Mouse (Mus musculus): Measurements from ENCODE around the gene Rps18. TPM values are rescaled to one million over a fixed set of nuclear protein-coding genes. Genes with fewer than 3 reads are reported as not detected.
"Not testable (repeated sequence)": the region's sequence is repeated elsewhere in the genome, so short reads cannot be mapped to it uniquely, and the experiment has no call there.

The Rps18 gene
- polyA plus RNA-seq, 1 experiment from 2014 or later = 2,014 TPM

DNA sequence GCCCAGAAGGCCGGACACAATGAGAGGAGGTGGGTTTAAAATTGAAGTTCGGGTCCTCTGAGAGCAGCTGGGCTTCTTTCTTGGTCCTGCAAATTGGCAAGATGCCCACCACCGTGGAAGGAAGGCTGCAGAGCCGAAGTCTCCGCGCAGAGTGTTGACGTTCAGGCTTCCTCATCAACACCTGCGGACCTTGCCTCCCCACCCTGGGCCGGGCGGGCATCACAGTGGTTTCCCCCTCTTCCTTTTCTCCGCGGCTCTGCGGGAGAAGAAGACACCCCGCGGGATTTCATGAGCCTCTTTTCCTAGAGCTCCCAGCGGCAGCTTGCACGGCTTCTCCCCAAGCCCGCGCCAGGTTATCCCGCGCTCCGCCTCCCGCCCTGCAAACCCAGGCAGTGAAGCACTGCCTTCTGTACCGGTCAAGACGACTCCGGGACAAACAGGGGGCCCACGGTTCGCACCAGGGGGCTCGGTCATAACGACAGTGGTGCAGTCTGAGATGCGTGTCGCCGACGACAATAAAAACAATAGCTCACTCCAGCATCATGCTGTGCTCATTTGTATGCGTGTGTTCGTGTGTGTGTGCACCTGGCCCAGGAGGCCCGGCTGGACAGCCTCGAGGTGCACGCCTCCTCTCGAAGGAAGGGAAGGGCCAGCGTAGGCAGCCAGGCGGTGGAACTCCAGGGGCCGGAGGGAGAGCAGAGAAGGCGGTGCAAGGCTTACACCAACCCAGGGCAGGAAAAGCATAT, 47.3 kb downstream of the Rps18 start:
- Histone ChIP-seq H3K9ac (ENCODE audit: low read depth, low read length) (peak overlapping the region; percentile 73), H3K4me3 (ENCODE audit: low read length) (peak overlapping the region; percentile 80), H3K4me1 (ENCODE audit: control insufficient read depth, insufficient read depth, low read length) (peaks cover 17% of the 10 kb centered on the region), H3K27ac (ENCODE audit: low read depth, low read length) (peak overlapping the region; percentile 89), H3K27me3 (ENCODE audit: control insufficient read depth, insufficient read depth, low read length) (no peaks in the 10 kb centered on the region), H3K9me3 (ENCODE audit: control insufficient read depth, low read length) (no peaks in the 10 kb centered on the region), H3K36me3 (ENCODE audit: control insufficient read depth, insufficient read depth, low read length) (peaks cover 26% of the 10 kb centered on the region), H3K4me2 (replicated peaks; ENCODE audit: low read depth, low read length) (peak overlapping the region; percentile 99)
- under 1% methylated on average over 43 of the region's 44 CpGs for WGBS
- peak; percentile 59; the same call in 1 of the 2 replicates for ATAC-seq (ENCODE audit: low FRiP score, low TSS enrichment)

DNA sequence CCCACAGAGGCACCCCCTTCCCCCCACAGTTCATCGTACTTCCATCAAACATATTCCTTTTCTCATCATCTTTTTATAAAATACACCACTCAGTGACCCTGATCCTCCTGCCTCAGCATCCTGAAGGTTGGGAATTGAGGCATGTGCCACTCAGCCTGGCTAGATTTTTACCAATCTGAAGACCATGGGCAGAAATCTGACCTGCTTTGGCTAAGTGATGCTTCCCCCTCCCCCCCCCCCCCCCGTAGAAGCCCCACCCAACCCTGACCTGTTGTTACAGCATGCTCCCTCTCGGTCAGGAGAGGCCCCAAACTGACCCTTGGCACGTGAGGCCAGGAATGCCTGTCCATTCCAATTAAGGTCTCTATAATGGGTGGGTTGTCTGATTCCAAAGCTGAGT, 51.0 kb downstream of the Rps18 start, which contains the start of gene Platr17:
Gene Platr17 (plus strand): TSS at position 301 of the 400 bp plus-strand sequence.
- not testable (repeated sequence) for H3K9me3 ChIP-seq (ENCODE audit: control insufficient read depth, low read length); H3K36me3 ChIP-seq (ENCODE audit: control insufficient read depth, insufficient read depth, low read length); H3K9ac ChIP-seq (ENCODE audit: low read depth, low read length); H3K27me3 ChIP-seq (ENCODE audit: control insufficient read depth, insufficient read depth, low read length); ATAC-seq (ENCODE audit: low FRiP score, low TSS enrichment); H3K4me3 ChIP-seq (ENCODE audit: low read length); H3K27ac ChIP-seq (ENCODE audit: low read depth, low read length); H3K4me2 ChIP-seq (replicated peaks; ENCODE audit: low read depth, low read length); H3K4me1 ChIP-seq (ENCODE audit: control insufficient read depth, insufficient read depth, low read length)
- 24% methylated on average over 4 of the region's 4 CpGs for WGBS

DNA sequence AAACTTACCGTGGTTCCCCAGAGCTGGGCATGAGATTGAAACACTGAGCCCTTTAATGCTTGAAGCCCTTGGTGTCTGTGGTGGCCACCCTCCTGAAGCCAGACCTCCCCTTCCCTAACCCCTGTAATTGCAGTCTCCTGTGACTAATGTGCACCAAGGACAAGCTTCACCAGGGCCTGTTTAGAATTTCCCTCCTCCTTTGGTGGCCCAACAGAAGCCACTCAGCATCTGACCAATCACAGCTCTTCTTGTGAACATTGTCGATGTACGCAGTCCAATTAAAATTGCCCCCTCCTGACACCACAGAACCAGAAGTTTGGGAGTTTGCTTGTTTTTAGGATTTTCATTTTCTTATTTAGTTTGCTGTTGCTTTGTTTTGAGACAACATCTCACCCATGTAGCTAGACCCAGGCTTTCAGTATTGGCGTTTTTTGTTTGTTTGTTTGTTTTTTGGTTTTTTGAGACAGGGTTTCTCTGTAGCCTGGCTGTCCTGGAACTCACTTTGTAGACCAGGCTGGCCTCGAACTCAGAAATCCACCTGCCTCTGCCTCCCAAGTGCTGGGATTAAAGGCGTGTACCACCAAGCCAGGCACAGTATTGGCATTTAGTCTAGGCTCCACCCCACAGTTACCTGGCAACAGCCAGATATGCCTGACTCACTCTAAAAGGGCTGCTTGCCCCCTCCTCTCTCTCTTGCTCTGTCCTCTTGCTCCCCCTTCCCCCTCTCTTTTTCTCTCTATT, 51.7 kb downstream of the Rps18 start:
- ATAC-seq (ENCODE audit: low FRiP score, low TSS enrichment); H3K9ac ChIP-seq (ENCODE audit: low read depth, low read length); H3K4me1 ChIP-seq (ENCODE audit: control insufficient read depth, insufficient read depth, low read length); H3K9me3 ChIP-seq (ENCODE audit: control insufficient read depth, low read length); H3K4me3 ChIP-seq (ENCODE audit: low read length); H3K27ac ChIP-seq (ENCODE audit: low read depth, low read length); H3K36me3 ChIP-seq (ENCODE audit: control insufficient read depth, insufficient read depth, low read length); H3K4me2 ChIP-seq (replicated peaks; ENCODE audit: low read depth, low read length); H3K27me3 ChIP-seq (ENCODE audit: control insufficient read depth, insufficient read depth, low read length): not testable (repeated sequence)
- WGBS = 71% methylated on average over 6 of the region's 6 CpGs

DNA sequence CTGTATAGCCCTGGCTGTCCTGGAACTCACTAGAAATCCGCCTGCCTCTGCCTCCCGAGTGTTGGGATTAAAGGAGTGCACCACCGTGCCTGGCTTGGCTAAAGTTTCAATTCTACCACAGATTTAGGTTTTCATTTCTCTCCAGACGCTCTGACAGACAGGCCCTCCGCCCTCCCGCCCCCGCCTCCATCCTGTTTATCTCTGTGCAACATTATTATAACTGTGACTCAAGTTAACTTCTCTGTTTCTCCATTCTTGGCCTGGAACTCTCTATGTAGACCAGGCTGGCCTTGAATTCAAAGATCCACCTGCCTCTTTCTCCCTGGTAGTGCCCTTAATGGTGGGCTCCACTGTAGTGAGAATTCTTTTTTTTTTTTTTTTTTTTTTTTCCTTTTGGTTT, 53.3 kb downstream of the Rps18 start:
- no peak for ATAC-seq (ENCODE audit: low FRiP score, low TSS enrichment)
- WGBS = 75% methylated on average over 7 of the region's 7 CpGs
- no peaks in the 10 kb centered on the region for H3K36me3 ChIP-seq (ENCODE audit: control insufficient read depth, insufficient read depth, low read length)
- no peak overlapping the region for H3K4me2 ChIP-seq (replicated peaks; ENCODE audit: low read depth, low read length)
- H3K9me3 ChIP-seq (ENCODE audit: control insufficient read depth, low read length) = no peaks in the 10 kb centered on the region
- no peaks in the 10 kb centered on the region for H3K27me3 ChIP-seq (ENCODE audit: control insufficient read depth, insufficient read depth, low read length)
- H3K4me1 ChIP-seq (ENCODE audit: control insufficient read depth, insufficient read depth, low read length) = no peaks in the 10 kb centered on the region
- no peak overlapping the region for H3K9ac ChIP-seq (ENCODE audit: low read depth, low read length)
- H3K4me3 ChIP-seq (ENCODE audit: low read length) = no peak overlapping the region
- H3K27ac ChIP-seq (ENCODE audit: low read depth, low read length) = no peak overlapping the region

DNA sequence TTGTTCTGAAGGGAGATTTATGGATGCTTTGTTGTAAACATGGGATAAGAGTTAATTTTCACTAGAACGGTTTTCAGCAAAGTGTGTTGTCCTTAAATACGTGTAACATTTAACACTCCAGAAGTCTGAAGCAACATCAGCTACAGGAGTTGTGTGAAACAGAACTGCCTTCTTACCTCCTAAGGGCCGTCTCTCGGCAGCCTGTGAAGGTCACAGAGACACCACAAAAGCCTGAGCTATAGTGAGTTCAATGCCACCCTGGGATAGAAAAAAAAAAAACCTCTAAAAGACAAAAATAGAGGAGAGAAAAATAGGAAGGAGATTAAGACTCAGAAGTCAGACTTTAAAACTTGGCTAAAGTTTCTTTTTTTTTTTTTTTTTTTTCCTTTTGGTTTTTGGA, 53.7 kb downstream of the Rps18 start:
- H3K9me3 ChIP-seq (ENCODE audit: control insufficient read depth, low read length) = no peaks in the 10 kb centered on the region
- H3K4me2 ChIP-seq (replicated peaks; ENCODE audit: low read depth, low read length) = no peak overlapping the region
- ATAC-seq (ENCODE audit: low FRiP score, low TSS enrichment) = no peak
- H3K27ac ChIP-seq (ENCODE audit: low read depth, low read length) = no peak overlapping the region
- no peak overlapping the region for H3K9ac ChIP-seq (ENCODE audit: low read depth, low read length)
- 20% methylated on average over 4 of the region's 4 CpGs for WGBS
- no peaks in the 10 kb centered on the region for H3K36me3 ChIP-seq (ENCODE audit: control insufficient read depth, insufficient read depth, low read length)
- no peaks in the 10 kb centered on the region for H3K4me1 ChIP-seq (ENCODE audit: control insufficient read depth, insufficient read depth, low read length)
- H3K4me3 ChIP-seq (ENCODE audit: low read length) = no peak overlapping the region
- H3K27me3 ChIP-seq (ENCODE audit: control insufficient read depth, insufficient read depth, low read length) = no peaks in the 10 kb centered on the region

Other genes starting within 250 kb of the Rps18 start
- 31.2 and 46.1 TPM in 2 replicates for gene March2, start 237.3 kb downstream of the Rps18 start, polyA plus RNA-seq (2014; fragmentation: Nextera tagmentation; extraction: Ambion mirVana)
- 217 and 269 TPM in 2 replicates for gene Rab11b, start 195.5 kb downstream of the Rps18 start, polyA plus RNA-seq (2014; fragmentation: Nextera tagmentation; extraction: Ambion mirVana)
- 18.4 and 19.4 TPM in 2 replicates for gene Angptl4, start 174.2 kb downstream of the Rps18 start, polyA plus RNA-seq (2014; fragmentation: Nextera tagmentation; extraction: Ambion mirVana)
- gene Kank3, start 145.5 kb downstream of the Rps18 start, polyA plus RNA-seq (2014; fragmentation: Nextera tagmentation; extraction: Ambion mirVana) = 49.9 and 52.1 TPM in 2 replicates
- gene Rps28, start 131.4 kb downstream of the Rps18 start, polyA plus RNA-seq (2014; fragmentation: Nextera tagmentation; extraction: Ambion mirVana) = 1,210 and 1,489 TPM in 2 replicates
- gene Ndufa7, start 131.4 kb downstream of the Rps18 start, polyA plus RNA-seq (2014; fragmentation: Nextera tagmentation; extraction: Ambion mirVana) = 504 and 675 TPM in 2 replicates
- 111 and 121 TPM in 2 replicates for gene Cd320, start 112.9 kb downstream of the Rps18 start, polyA plus RNA-seq (2014; fragmentation: Nextera tagmentation; extraction: Ambion mirVana)
- gene Gm7029, start 82.2 kb downstream of the Rps18 start, polyA plus RNA-seq (2014; fragmentation: Nextera tagmentation; extraction: Ambion mirVana) = not detected in 2 replicates
- gene Kifc1, start 65.3 kb downstream of the Rps18 start, polyA plus RNA-seq (2014; fragmentation: Nextera tagmentation; extraction: Ambion mirVana) = 6.2 and 20.8 TPM in 2 replicates
- not detected in 2 replicates for gene Platr17, start 50.9 kb downstream of the Rps18 start, polyA plus RNA-seq (2014; fragmentation: Nextera tagmentation; extraction: Ambion mirVana)
- 31.9 and 50.8 TPM in 2 replicates for gene Daxx, start 46.6 kb downstream of the Rps18 start, polyA plus RNA-seq (2014; fragmentation: Nextera tagmentation; extraction: Ambion mirVana)
- 17.4 and 24.6 TPM in 2 replicates for gene Tapbp, start 40.1 kb downstream of the Rps18 start, polyA plus RNA-seq (2014; fragmentation: Nextera tagmentation; extraction: Ambion mirVana)
- gene Zbtb22, start 40.1 kb downstream of the Rps18 start, polyA plus RNA-seq (2014; fragmentation: Nextera tagmentation; extraction: Ambion mirVana) = 11.1 TPM in 2 replicates
- gene Rgl2, start 26.5 kb downstream of the Rps18 start, polyA plus RNA-seq (2014; fragmentation: Nextera tagmentation; extraction: Ambion mirVana) = 26.3 and 28.2 TPM in 2 replicates
- gene Pfdn6, start 15.7 kb downstream of the Rps18 start, polyA plus RNA-seq (2014; fragmentation: Nextera tagmentation; extraction: Ambion mirVana) = 169 and 211 TPM in 2 replicates
- 26.5 and 37.8 TPM in 2 replicates for gene Wdr46, start 15.3 kb downstream of the Rps18 start, polyA plus RNA-seq (2014; fragmentation: Nextera tagmentation; extraction: Ambion mirVana)
- gene B3galt4, start 4.5 kb downstream of the Rps18 start, polyA plus RNA-seq (2014; fragmentation: Nextera tagmentation; extraction: Ambion mirVana) = 2.8 and 3.3 TPM in 2 replicates
- 24.9 and 40.8 TPM in 2 replicates for gene Vps52, start 189 bp downstream of the Rps18 start, polyA plus RNA-seq (2014; fragmentation: Nextera tagmentation; extraction: Ambion mirVana)
- 11.2 and 18.8 TPM in 2 replicates for gene H2-K1, start 44.3 kb upstream of the Rps18 start, polyA plus RNA-seq (2014; fragmentation: Nextera tagmentation; extraction: Ambion mirVana)
- gene Ring1, start 68.7 kb upstream of the Rps18 start, polyA plus RNA-seq (2014; fragmentation: Nextera tagmentation; extraction: Ambion mirVana) = 5.5 and 12.4 TPM in 2 replicates
- gene H2-Ke6, start 72.1 kb upstream of the Rps18 start, polyA plus RNA-seq (2014; fragmentation: Nextera tagmentation; extraction: Ambion mirVana) = 46.0 and 53.0 TPM in 2 replicates
- 70.3 and 86.0 TPM in 2 replicates for gene Slc39a7, start 75.7 kb upstream of the Rps18 start, polyA plus RNA-seq (2014; fragmentation: Nextera tagmentation; extraction: Ambion mirVana)
- 22.2 and 28.0 TPM in 2 replicates for gene Rxrb, start 75.8 kb upstream of the Rps18 start, polyA plus RNA-seq (2014; fragmentation: Nextera tagmentation; extraction: Ambion mirVana)
- 1.9 and 2.1 TPM in 2 replicates for gene Col11a2, start 83.4 kb upstream of the Rps18 start, polyA plus RNA-seq (2014; fragmentation: Nextera tagmentation; extraction: Ambion mirVana)
- 0.51 and 0.76 TPM in 2 replicates for gene H2-Oa, start 136.3 kb upstream of the Rps18 start, polyA plus RNA-seq (2014; fragmentation: Nextera tagmentation; extraction: Ambion mirVana)
- 16.1 and 19.3 TPM in 2 replicates for gene H2-DMa, start 163.5 kb upstream of the Rps18 start, polyA plus RNA-seq (2014; fragmentation: Nextera tagmentation; extraction: Ambion mirVana)
- gene Brd2, start 166.6 kb upstream of the Rps18 start, polyA plus RNA-seq (2014; fragmentation: Nextera tagmentation; extraction: Ambion mirVana) = 153 and 178 TPM in 2 replicates
- gene H2-DMb2, start 187.3 kb upstream of the Rps18 start, polyA plus RNA-seq (2014; fragmentation: Nextera tagmentation; extraction: Ambion mirVana) = 18.5 and 21.9 TPM in 2 replicates
- gene H2-DMb1, start 197.1 kb upstream of the Rps18 start, polyA plus RNA-seq (2014; fragmentation: Nextera tagmentation; extraction: Ambion mirVana) = 4.1 and 4.2 TPM in 2 replicates
- 1.9 and 2.9 TPM in 2 replicates for gene Tap1, start 231.6 kb upstream of the Rps18 start, polyA plus RNA-seq (2014; fragmentation: Nextera tagmentation; extraction: Ambion mirVana)
- 2.1 and 3.4 TPM in 2 replicates for gene Psmb9, start 231.8 kb upstream of the Rps18 start, polyA plus RNA-seq (2014; fragmentation: Nextera tagmentation; extraction: Ambion mirVana)
- gene Psmb8, start 241.7 kb upstream of the Rps18 start, polyA plus RNA-seq (2014; fragmentation: Nextera tagmentation; extraction: Ambion mirVana) = 4.3 and 4.8 TPM in 2 replicates
- 1.2 and 1.8 TPM in 2 replicates for gene Tap2, start 247.5 kb upstream of the Rps18 start, polyA plus RNA-seq (2014; fragmentation: Nextera tagmentation; extraction: Ambion mirVana)